Mouse (Mus musculus) cerebellum, postnatal 10 days (tissue): ENCODE results near the gene Gm364.

Source experiments
- DNase-seq, 2 experiments: peaks; one replicate each; pipeline ENCODE4 v3.0.0; 2021; ENCODE audit warnings: mixed read lengths in 2 of 2

Gm364 gene

GRCm38 (mm10) chrX:57408769-57409168 is at the start of gene Gm364:
Gene Gm364 (plus strand): TSS chrX:57409154.
- peak in 1 of 2 experiments; percentile 16 for DNase-seq

- no peak for DNase-seq
Measured at GRCm38 (mm10) chrX:57359316-57359715, 49.6 kb upstream of the Gm364 start.

GRCm38 (mm10) chrX:57364891-57365569 is 43.9 kb upstream of the Gm364 start:
- DNase-seq = no peak

- DNase-seq = no peak
Measured at GRCm38 (mm10) chrX:57372965-57373364, 36.0 kb upstream of the Gm364 start.

- no peak for DNase-seq
Measured at GRCm38 (mm10) chrX:57373543-57373942, 35.4 kb upstream of the Gm364 start.

GRCm38 (mm10) chrX:57374029-57374428 is 34.9 kb upstream of the Gm364 start:
- DNase-seq = no peak

- DNase-seq = no peak
Measured at GRCm38 (mm10) chrX:57377096-57377495, 31.9 kb upstream of the Gm364 start.

- DNase-seq = no peak
Measured at GRCm38 (mm10) chrX:57378579-57378978, 30.4 kb upstream of the Gm364 start.

- peak; percentile 42 to 59 for DNase-seq
Measured at GRCm38 (mm10) chrX:57380915-57381314, 28.0 kb upstream of the Gm364 start.

GRCm38 (mm10) chrX:57392367-57393246 is 16.3 kb upstream of the Gm364 start, which contains the start of gene Rbmx:
Gene Rbmx (minus strand): TSS chrX:57393036.
- peak; percentile 91 to 92 for DNase-seq

GRCm38 (mm10) chrX:57393412-57393811 is 15.5 kb upstream of the Gm364 start:
- peak in 1 of 2 experiments; percentile 12 for DNase-seq

GRCm38 (mm10) chrX:57401388-57401787 is 7.6 kb upstream of the Gm364 start:
- no peak for DNase-seq

- peak; percentile 13 to 37 for DNase-seq
Measured at GRCm38 (mm10) chrX:57403651-57404050, 5.3 kb upstream of the Gm364 start.

- DNase-seq = peak; percentile 10 to 50
Measured at GRCm38 (mm10) chrX:57431610-57432009, 22.7 kb downstream of the Gm364 start.

GRCm38 (mm10) chrX:57433897-57434296 is 24.9 kb downstream of the Gm364 start:
- DNase-seq = no peak

- peak; percentile 22 to 37 for DNase-seq
Measured at GRCm38 (mm10) chrX:57503634-57504033, 94.7 kb downstream of the Gm364 start, which contains the start of gene Gpr101. Gene Gpr101 (minus strand): TSS chrX:57503757.

GRCm38 (mm10) chrX:57506247-57506646 is 97.3 kb downstream of the Gm364 start:
- no peak for DNase-seq

GRCm38 (mm10) chrX:57521117-57522095 is 112.5 kb downstream of the Gm364 start:
- peak; percentile 34 to 35 for DNase-seq
